ENCODE assay signal across 8 mouse cellular contexts in genomic region chr2:36021385-36022159, GRCm38 (mm10). TPM values are rescaled to one million over a fixed set of nuclear protein-coding genes. Genes with fewer than 3 reads are reported as not detected.
DNase-seq lines count a peak whose midpoint lies in the region; ATAC-seq lines count a peak whose summit lies in the region.

No protein-coding gene starts in this region.

- DNase-seq in MN1 (ENCODE audit: low spot score), result peak; percentile 59
- DNase-seq in cerebellum, adult 9-10 months, result peak; percentile 57
- DNase-seq in frontal cortex, postnatal 10 days (ENCODE audit: low spot score in 2 of 2), result peak; percentile 65 to 84
- DNase-seq in hindbrain, embryonic 14.5 days (ENCODE audit: low spot score), result peak; percentile 88
- peak; percentile 77 to 95 for DNase-seq in layer of hippocampus, postnatal 25 days (ENCODE audit: extremely low spot score in 1 of 2, low spot score in 1 of 2)
- peak; percentile 90 for DNase-seq in lung, postnatal 10 days
- DNase-seq in retina, adult 2 months (ENCODE audit: low read depth, low spot score), result peak; percentile 40
- peak; percentile 84 for DNase-seq in urinary bladder, postnatal 14 days (ENCODE audit: low spot score)

- H3K9me3 ChIP-seq in hindbrain, embryonic 14.5 days (ENCODE audit: control insufficient read depth, low read length), result no peaks in the 10 kb centered on the region

- H3K36me3 ChIP-seq in hindbrain, embryonic 14.5 days (replicated peaks; ENCODE audit: control insufficient read depth, insufficient read depth), result no peaks in the 10 kb centered on the region

- peak overlapping the region; percentile 57 for H3K4me2 ChIP-seq in hindbrain, embryonic 14.5 days (replicated peaks)

- no peaks in the 10 kb centered on the region for H3K4me1 ChIP-seq in hindbrain, embryonic 14.5 days (replicated peaks; ENCODE audit: control insufficient read depth, insufficient read depth, low read length)

- WGBS in hindbrain, embryonic 14.5 days, result 8% methylated on average over 30 of the region's 32 CpGs

- no peak overlapping the region for H3K9ac ChIP-seq in hindbrain, embryonic 14.5 days

- H3K27me3 ChIP-seq in hindbrain, embryonic 14.5 days (ENCODE audit: control insufficient read depth, insufficient read depth, low read length), result no peaks in the 10 kb centered on the region

- H3K27ac ChIP-seq in hindbrain, embryonic 14.5 days, result no peak overlapping the region

- peak; percentile 76 for ATAC-seq in hindbrain, embryonic 14.5 days (ENCODE audit: low FRiP score)

- H3K4me3 ChIP-seq in hindbrain, embryonic 14.5 days (replicated peaks; ENCODE audit: low read length), result peak overlapping the region; percentile 22

RNA-seq across cellular contexts. Expression of gene Ndufa8, which starts 27.6 kb away (rescaled TPM):
- polyA plus RNA-seq in hindbrain, embryonic 14.5 days (2014; fragmentation: Nextera tagmentation; extraction: Ambion mirVana), result 324 and 335 TPM in 2 replicates
- total RNA-seq in layer of hippocampus, postnatal 25 days (2021), result 100 to 1,000 TPM; 184 to 222 TPM

RNA-seq across cellular contexts. Expression of gene Morn5, which starts 27.7 kb away (rescaled TPM):
- 3.1 and 4.2 TPM in 2 replicates for polyA plus RNA-seq in hindbrain, embryonic 14.5 days (2014; fragmentation: Nextera tagmentation; extraction: Ambion mirVana)
- 1 to 10 TPM in 1 of 2 experiments, under 1 TPM in 1; 0.66 to 1.5 TPM for total RNA-seq in layer of hippocampus, postnatal 25 days (2021)

RNA-seq across cellular contexts. Expression of gene Ttll11, which starts 41.9 kb away (rescaled TPM):
- 6.6 and 7.9 TPM in 2 replicates for polyA plus RNA-seq in hindbrain, embryonic 14.5 days (2014; fragmentation: Nextera tagmentation; extraction: Ambion mirVana)
- total RNA-seq in layer of hippocampus, postnatal 25 days (2021), result 10 to 100 TPM; 30.5 to 30.7 TPM

Comparison
In these comparisons a context has a peak if more than half of its experiments do, and no peak if none do; other contexts are left out.
1. DNase-seq: peak in every context shown above with its lines; median percentile 90 in lung, postnatal 10 days; 88 in hindbrain, embryonic 14.5 days; 86 in layer of hippocampus, postnatal 25 days; 84 in urinary bladder, postnatal 14 days; 74 in frontal cortex, postnatal 10 days; 59 in MN1; 57 in cerebellum, adult 9-10 months; 40 in retina, adult 2 months.